Mouse (Mus musculus): ENCODE measurements around the gene 2310033P09Rik. TPM values are rescaled to one million over a fixed set of nuclear protein-coding genes. Genes with fewer than 3 reads are reported as not detected.

The 2310033P09Rik gene
- polyA plus RNA-seq, 1 experiment from 2014 or later = 42.2 TPM

DNA sequence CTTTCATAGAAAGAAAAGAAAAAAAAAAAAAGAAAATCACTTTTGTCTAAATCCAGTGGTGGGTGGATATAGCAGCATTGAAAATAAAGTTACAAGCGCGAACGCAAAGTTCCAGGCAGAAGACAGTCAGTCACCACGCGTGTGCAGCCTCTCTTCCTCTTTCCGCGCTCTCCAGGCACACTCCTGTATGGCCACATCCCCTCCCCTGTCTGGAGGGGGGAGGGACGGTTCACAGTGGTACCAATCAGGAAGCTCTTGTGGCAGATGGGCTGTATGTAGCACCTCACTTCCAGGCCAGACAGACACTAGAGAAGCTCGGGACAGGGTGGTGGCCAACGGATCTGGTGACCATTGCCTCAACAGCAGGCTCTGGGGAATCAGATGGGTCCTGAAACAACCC lies 40.0 kb downstream of the 2310033P09Rik start:
- Histone ChIP-seq H3K4me3 (no peak overlapping the region), H3K4me1 (replicated peaks) (0 out of 2 replicates have a peak, but pooled peaks cover 4% of the 10 kb centered on the region), H3K9me3 (no peaks in the 10 kb centered on the region), H3K27ac (no peak overlapping the region), H3K27me3 (ENCODE audit: insufficient read depth, poor library complexity, severe bottlenecking) (peaks cover 57% of the 10 kb centered on the region), H3K36me3 (peaks cover 16% of the 10 kb centered on the region)
- no peak for DNase-seq (ENCODE audit: low spot score)
- WGBS = 71% methylated on average over 10 of the region's 10 CpGs

- H3K27me3 ChIP-seq (ENCODE audit: insufficient read depth, poor library complexity, severe bottlenecking) = peaks cover 71% of the 10 kb centered on the region
Observed at GRCm38 (mm10) chr11:59259647-59260046, 51.5 kb downstream of the 2310033P09Rik start.

More at GRCm38 (mm10) chr11:59259647-59260046, 51.5 kb downstream of the 2310033P09Rik start:
- H3K4me3 ChIP-seq = no peak overlapping the region
- H3K36me3 ChIP-seq = no peaks in the 10 kb centered on the region
- DNase-seq (ENCODE audit: low spot score) = no peak
- H3K9me3 ChIP-seq = no peaks in the 10 kb centered on the region
- no peak overlapping the region for H3K27ac ChIP-seq
- 88% methylated on average over 7 of the region's 7 CpGs for WGBS
- H3K4me1 ChIP-seq (replicated peaks) = peaks cover 23% of the 10 kb centered on the region

Other genes starting within 250 kb of the 2310033P09Rik start
- 18.8 and 20.2 TPM in 2 replicates for gene Trim11, start 230.2 kb upstream of the 2310033P09Rik start, polyA plus RNA-seq (2016; fragmentation: Nextera tagmentation; extraction: Ambion mirVana)
- gene Obscn, start 71.9 kb upstream of the 2310033P09Rik start, polyA plus RNA-seq (2016; fragmentation: Nextera tagmentation; extraction: Ambion mirVana) = 0.15 TPM in 1 of 2 replicates, not detected in the other
- gene Iba57, start 44.6 kb upstream of the 2310033P09Rik start, polyA plus RNA-seq (2016; fragmentation: Nextera tagmentation; extraction: Ambion mirVana) = 4.8 and 7.1 TPM in 2 replicates
- gene Gjc2, start 25.1 kb upstream of the 2310033P09Rik start, polyA plus RNA-seq (2016; fragmentation: Nextera tagmentation; extraction: Ambion mirVana) = 0.14 and 0.20 TPM in 2 replicates
- 113 and 119 TPM in 2 replicates for gene Guk1, start 16.1 kb upstream of the 2310033P09Rik start, polyA plus RNA-seq (2016; fragmentation: Nextera tagmentation; extraction: Ambion mirVana)
- 123 and 129 TPM in 2 replicates for gene Mrpl55, start 5.8 kb upstream of the 2310033P09Rik start, polyA plus RNA-seq (2016; fragmentation: Nextera tagmentation; extraction: Ambion mirVana)
- 669 and 687 TPM in 2 replicates for gene Arf1, start 19.9 kb downstream of the 2310033P09Rik start, polyA plus RNA-seq (2016; fragmentation: Nextera tagmentation; extraction: Ambion mirVana)
- gene Wnt3a, start 82.4 kb downstream of the 2310033P09Rik start, polyA plus RNA-seq (2016; fragmentation: Nextera tagmentation; extraction: Ambion mirVana) = 14.2 and 18.2 TPM in 2 replicates
- gene Wnt9a, start 98.6 kb downstream of the 2310033P09Rik start, polyA plus RNA-seq (2016; fragmentation: Nextera tagmentation; extraction: Ambion mirVana) = 9.8 and 10.7 TPM in 2 replicates
- gene Prss38, start 167.3 kb downstream of the 2310033P09Rik start, polyA plus RNA-seq (2016; fragmentation: Nextera tagmentation; extraction: Ambion mirVana) = not detected in 2 replicates
- 13.4 and 16.1 TPM in 2 replicates for gene Jmjd4, start 241.7 kb downstream of the 2310033P09Rik start, polyA plus RNA-seq (2016; fragmentation: Nextera tagmentation; extraction: Ambion mirVana)
- 110 and 138 TPM in 2 replicates for gene Snap47, start 242.9 kb downstream of the 2310033P09Rik start, polyA plus RNA-seq (2016; fragmentation: Nextera tagmentation; extraction: Ambion mirVana)